Mouse (Mus musculus) liver, embryonic 15.5 days (tissue): ENCODE results near the gene Ppara. TPM values are rescaled to one million over a fixed set of nuclear protein-coding genes. Genes with fewer than 3 reads are reported as not detected.

Experiments used
- ATAC-seq: fragments of 200-750 bp; cut with Nextera tagmentation; 2 replicates; pipeline ENCODE4 v1.8.0; 2017; ENCODE audit warnings: moderate number of reproducible peaks, mild to moderate bottlenecking, moderate library complexity; ENCODE audit not compliant: insufficient read depth
- H3K27ac ChIP-seq: fragments of 300-500 bp; sonication (generic); replicated peaks from 2 replicates; pipeline ENCODE4 v1.5.1; 2015; ENCODE audit warnings: mild to moderate bottlenecking, inconsistent platforms
- H3K27me3 ChIP-seq: fragments of 300-500 bp; sonication (generic); 2 replicates; pipeline ENCODE4 v1.6.1; 2015; ENCODE audit warnings: mild to moderate bottlenecking, inconsistent platforms
- H3K36me3 ChIP-seq: fragments of 300-500 bp; sonication (generic); replicated peaks from 2 replicates; pipeline ENCODE4 v1.6.1; 2015; ENCODE audit warnings: moderate library complexity, mild to moderate bottlenecking, inconsistent platforms
- H3K4me1 ChIP-seq: fragments of 300-500 bp; sonication (generic); replicated peaks from 2 replicates; pipeline ENCODE4 v1.6.1; 2015; ENCODE audit warnings: inconsistent platforms
- H3K4me2 ChIP-seq: fragments of 300-500 bp; sonication (generic); 2 replicates; pipeline ENCODE4 v1.6.1; 2015; ENCODE audit warnings: moderate library complexity, mild to moderate bottlenecking, inconsistent platforms
- H3K4me3 ChIP-seq: fragments of 300-500 bp; sonication (generic); replicated peaks from 2 replicates; pipeline ENCODE4 v1.5.1; 2015; ENCODE audit warnings: mild to moderate bottlenecking, inconsistent platforms
- H3K9ac ChIP-seq: fragments of 300-500 bp; sonication (generic); 2 replicates; pipeline ENCODE4 v1.6.1; 2015; ENCODE audit warnings: moderate library complexity, mild to moderate bottlenecking, inconsistent platforms
- H3K9me3 ChIP-seq: fragments of 300-500 bp; sonication (generic); replicated peaks from 2 replicates; pipeline ENCODE4 v1.6.1; 2016; ENCODE audit warnings: inconsistent platforms
- WGBS: fragments of 180-500 bp; shearing (Covaris S2); methylation state at CpG from one replicate; pipeline ENCODE4 v1.1.7; 2015; ENCODE audit warnings: mixed read lengths; ENCODE audit not compliant: insufficient replicate concordance; 5-methylcytosine and 5-hydroxymethylcytosine counted together
- polyA plus RNA-seq: library from polyadenylated mRNA; unstranded; fragments of >200 nt; fragmentation: Nextera tagmentation; extraction: Ambion mirVana; gene quantifications from 2 replicates; pipeline ENCODE4 v1.2.1, GENCODE M21; 2015

The Ppara gene
- polyA plus RNA-seq, 1 experiment from 2014 or later = 23.7 TPM

GRCm38 (mm10) chr15:85713417-85713816 is 21.4 kb upstream of the Ppara start:
- Histone ChIP-seq H3K4me1 (no peaks in the 10 kb centered on the region), H3K36me3 (no peaks in the 10 kb centered on the region), H3K27ac (no peak overlapping the region), H3K4me3 (no peak overlapping the region), H3K27me3 (no peaks in the 10 kb centered on the region), H3K4me2 (no peak overlapping the region), H3K9ac (no peak overlapping the region), H3K9me3 (no peaks in the 10 kb centered on the region)
- WGBS = 67% methylated on average over 9 of the region's 9 CpGs
- no peak for ATAC-seq

- Histone ChIP-seq H3K9me3 (no peaks in the 10 kb centered on the region), H3K4me2 (no peak overlapping the region), H3K4me3 (no peak overlapping the region), H3K27ac (no peak overlapping the region), H3K36me3 (no peaks in the 10 kb centered on the region), H3K4me1 (0 out of 2 replicates have a peak, but pooled peaks cover 4% of the 10 kb centered on the region), H3K9ac (no peak overlapping the region), H3K27me3 (no peaks in the 10 kb centered on the region)
- no peak for ATAC-seq
- whole genome bisulfite sequencing = 58% methylated on average over 3 of the region's 3 CpGs
Measured at GRCm38 (mm10) chr15:85715059-85715458, 19.7 kb upstream of the Ppara start.

- Histone ChIP-seq H3K27me3 (no peaks in the 10 kb centered on the region; the same call in 1 of the 2 replicates), H3K4me3 (no peak overlapping the region), H3K36me3 (no peaks in the 10 kb centered on the region), H3K4me2 (no peak overlapping the region), H3K27ac (no peak overlapping the region), H3K4me1 (peaks cover 12% of the 10 kb centered on the region; the same call in 1 of the 2 replicates), H3K9ac (no peak overlapping the region), H3K9me3 (no peaks in the 10 kb centered on the region)
- 4% methylated on average over 7 of the region's 7 CpGs for WGBS
- ATAC-seq = no peak
Measured at GRCm38 (mm10) chr15:85716045-85716444, 18.7 kb upstream of the Ppara start.

GRCm38 (mm10) chr15:85716591-85716990 is 18.2 kb upstream of the Ppara start:
- no peak overlapping the region for H3K4me2 ChIP-seq
- no peaks in the 10 kb centered on the region for H3K36me3 ChIP-seq
- H3K27ac ChIP-seq = no peak overlapping the region
- H3K9ac ChIP-seq = no peak overlapping the region
- H3K4me1 ChIP-seq = peaks cover 12% of the 10 kb centered on the region; the same call in 1 of the 2 replicates
- no peak for ATAC-seq
- H3K9me3 ChIP-seq = no peaks in the 10 kb centered on the region
- H3K27me3 ChIP-seq = no peaks in the 10 kb centered on the region; the same call in 1 of the 2 replicates
- no peak overlapping the region for H3K4me3 ChIP-seq
- WGBS = 44% methylated on average over 5 of the region's 5 CpGs

- no peak overlapping the region for H3K9ac ChIP-seq
- no peaks in the 10 kb centered on the region for H3K36me3 ChIP-seq
- no peaks in the 10 kb centered on the region for H3K9me3 ChIP-seq
- no peaks in the 10 kb centered on the region; the same call in 1 of the 2 replicates for H3K27me3 ChIP-seq
- no peak overlapping the region for H3K27ac ChIP-seq
- no peak overlapping the region for H3K4me2 ChIP-seq
- no peak overlapping the region for H3K4me3 ChIP-seq
- no peak for ATAC-seq
- WGBS = 57% methylated on average over 4 of the region's 4 CpGs
- peaks cover 12% of the 10 kb centered on the region; the same call in 1 of the 2 replicates for H3K4me1 ChIP-seq
Measured at GRCm38 (mm10) chr15:85717008-85717407, 17.8 kb upstream of the Ppara start.

- H3K27ac ChIP-seq = no peak overlapping the region
- no peaks in the 10 kb centered on the region for H3K36me3 ChIP-seq
- no peaks in the 10 kb centered on the region; the same call in 1 of the 2 replicates for H3K27me3 ChIP-seq
- no peak overlapping the region for H3K4me2 ChIP-seq
- H3K4me1 ChIP-seq = peaks cover 12% of the 10 kb centered on the region; the same call in 1 of the 2 replicates
- H3K4me3 ChIP-seq = no peak overlapping the region
- no peaks in the 10 kb centered on the region for H3K9me3 ChIP-seq
- no peak overlapping the region for H3K9ac ChIP-seq
- 72% methylated on average over 2 of the region's 2 CpGs for WGBS
- no peak for ATAC-seq
Measured at GRCm38 (mm10) chr15:85717800-85718199, 17.0 kb upstream of the Ppara start.

- H3K27ac ChIP-seq = no peak overlapping the region
- H3K4me2 ChIP-seq = no peak overlapping the region
- no peaks in the 10 kb centered on the region; the same call in 1 of the 2 replicates for H3K27me3 ChIP-seq
- peaks cover 12% of the 10 kb centered on the region; the same call in 1 of the 2 replicates for H3K4me1 ChIP-seq
- 29% methylated on average over 7 of the region's 7 CpGs for WGBS
- H3K9me3 ChIP-seq = no peaks in the 10 kb centered on the region
- no peak overlapping the region for H3K9ac ChIP-seq
- H3K36me3 ChIP-seq = no peaks in the 10 kb centered on the region
- H3K4me3 ChIP-seq = no peak overlapping the region
- ATAC-seq = no peak
Measured at GRCm38 (mm10) chr15:85719017-85719416, 15.8 kb upstream of the Ppara start.

GRCm38 (mm10) chr15:85720366-85720841 is 14.4 kb upstream of the Ppara start:
- Histone ChIP-seq H3K4me2 (no peak overlapping the region), H3K9me3 (no peaks in the 10 kb centered on the region), H3K36me3 (no peaks in the 10 kb centered on the region), H3K9ac (no peak overlapping the region), H3K4me3 (no peak overlapping the region), H3K4me1 (peaks cover 12% of the 10 kb centered on the region; the same call in 1 of the 2 replicates), H3K27ac (no peak overlapping the region), H3K27me3 (no peaks in the 10 kb centered on the region; the same call in 1 of the 2 replicates)
- no peak for ATAC-seq
- WGBS = 57% methylated on average over 6 of the region's 6 CpGs

GRCm38 (mm10) chr15:85724271-85725165 is 10.3 kb upstream of the Ppara start:
- no peak overlapping the region for H3K4me3 ChIP-seq
- 40% methylated on average over 11 of the region's 11 CpGs for WGBS
- no peak overlapping the region for H3K9ac ChIP-seq
- H3K27ac ChIP-seq = no peak overlapping the region
- H3K9me3 ChIP-seq = no peaks in the 10 kb centered on the region
- H3K4me1 ChIP-seq = peaks cover 9% of the 10 kb centered on the region; the same call in 1 of the 2 replicates
- no peak overlapping the region for H3K4me2 ChIP-seq
- H3K27me3 ChIP-seq = no peaks in the 10 kb centered on the region; the same call in 1 of the 2 replicates
- no peaks in the 10 kb centered on the region for H3K36me3 ChIP-seq
- ATAC-seq = no peak

- Histone ChIP-seq H3K4me3 (no peak overlapping the region), H3K4me1 (peaks cover 13% of the 10 kb centered on the region; the same call in 1 of the 2 replicates), H3K27ac (no peak overlapping the region), H3K36me3 (no peaks in the 10 kb centered on the region), H3K9ac (no peak overlapping the region), H3K27me3 (peaks cover 13% of the 10 kb centered on the region), H3K9me3 (no peaks in the 10 kb centered on the region), H3K4me2 (no peak overlapping the region)
- 72% methylated on average over 5 of the region's 5 CpGs for WGBS
- no peak for ATAC-seq
Measured at GRCm38 (mm10) chr15:85728224-85728623, 6.6 kb upstream of the Ppara start.

GRCm38 (mm10) chr15:85729256-85729655 is 5.5 kb upstream of the Ppara start:
- no peak for ATAC-seq
- H3K27me3 ChIP-seq = peaks cover 23% of the 10 kb centered on the region
- no peak overlapping the region for H3K4me2 ChIP-seq
- H3K4me3 ChIP-seq = no peak overlapping the region
- no peak overlapping the region for H3K9ac ChIP-seq
- no peak overlapping the region for H3K27ac ChIP-seq
- no peaks in the 10 kb centered on the region for H3K9me3 ChIP-seq
- no peaks in the 10 kb centered on the region for H3K36me3 ChIP-seq
- WGBS = 62% methylated on average over 9 of the region's 9 CpGs
- peaks cover 18% of the 10 kb centered on the region; the same call in 1 of the 2 replicates for H3K4me1 ChIP-seq
